Mouse (Mus musculus) neural tube, embryonic 12.5 days (tissue): Measurements from ENCODE around the gene Tac2. TPM values are rescaled to one million over a fixed set of nuclear protein-coding genes. Genes with fewer than 3 reads are reported as not detected.

Source experiments
- ATAC-seq: fragments of 200-750 bp; cut with Nextera tagmentation; 2 replicates; pipeline ENCODE4 v1.8.0; 2017; ENCODE audit warnings: low read depth, mild to moderate bottlenecking, moderate TSS enrichment, moderate library complexity; ENCODE audit not compliant: low FRiP score
- H3K27ac ChIP-seq: fragments of 300-500 bp; sonication (generic); 2 replicates; pipeline ENCODE4 v1.5.1; 2016
- H3K27me3 ChIP-seq: fragments of 300-500 bp; sonication (generic); replicated peaks from 2 replicates; pipeline ENCODE4 v1.6.1; 2016; ENCODE audit warnings: mild to moderate bottlenecking
- H3K36me3 ChIP-seq: fragments of 300-500 bp; sonication (generic); 2 replicates; pipeline ENCODE4 v1.6.1; 2016; ENCODE audit warnings: mild to moderate bottlenecking
- H3K4me1 ChIP-seq: fragments of 300-500 bp; sonication (generic); 2 replicates; pipeline ENCODE4 v1.6.1; 2016
- H3K4me2 ChIP-seq: fragments of 300-500 bp; sonication (generic); replicated peaks from 2 replicates; pipeline ENCODE4 v1.6.1; 2016; ENCODE audit warnings: mild to moderate bottlenecking
- H3K4me3 ChIP-seq: fragments of 300-500 bp; sonication (generic); 2 replicates; pipeline ENCODE4 v1.5.1; 2016
- H3K9ac ChIP-seq: fragments of 300-500 bp; sonication (generic); 2 replicates; pipeline ENCODE4 v1.6.1; 2016; ENCODE audit warnings: mild to moderate bottlenecking
- H3K9me3 ChIP-seq: fragments of 300-500 bp; sonication (generic); 2 replicates; pipeline ENCODE4 v1.6.1; 2016; ENCODE audit warnings: mild to moderate bottlenecking
- WGBS: fragments of 180-500 bp; shearing (Covaris S2); methylation state at CpG from one replicate; pipeline ENCODE4 v1.1.7; 2016; 5-methylcytosine and 5-hydroxymethylcytosine counted together
- polyA plus RNA-seq: library from polyadenylated mRNA; unstranded; fragments of >200 nt; fragmentation: Nextera tagmentation; extraction: Ambion mirVana; gene quantifications from 2 replicates; pipeline ENCODE4 v1.2.1, GENCODE M21; 2016

Gene Tac2
- polyA plus RNA-seq, result 0.91 TPM in 1 of 2 replicates, not detected in the other

DNA sequence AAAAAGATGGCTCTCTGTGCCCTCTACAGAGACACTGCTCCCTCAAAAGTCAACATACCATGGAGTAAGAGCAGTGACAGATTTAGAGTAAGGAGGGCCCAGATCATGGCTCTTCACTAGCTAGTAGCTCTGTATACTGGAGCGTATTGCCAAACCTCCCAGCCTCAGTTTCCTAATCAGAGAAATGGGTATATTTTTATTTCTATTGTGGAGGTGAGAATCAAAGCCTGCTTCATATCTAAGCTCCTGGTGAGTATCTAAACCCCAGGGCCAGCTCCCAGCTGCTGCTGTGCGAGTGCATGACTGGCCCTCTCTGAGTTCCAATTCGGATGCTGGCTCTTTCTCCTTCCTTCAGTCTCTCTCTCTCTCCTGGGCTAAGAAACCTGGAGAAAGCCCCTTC is at the start of gene Tac2:
TSS of gene Tac2 (plus strand) at position 301 of the 400 bp plus-strand sequence.
- Histone ChIP-seq H3K36me3 (no peaks in the 10 kb centered on the region), H3K4me3 (no peak within 1 kb of the TSS), H3K27ac (no peak within 1 kb of the TSS), H3K4me1 (peaks cover 19% of the 10 kb centered on the region), H3K9me3 (no peaks in the 10 kb centered on the region), H3K27me3 (peaks cover 11% of the 10 kb centered on the region; the same call in 1 of the 2 replicates), H3K4me2 (no peak within 1 kb of the TSS), H3K9ac (no peak within 1 kb of the TSS)
- WGBS, result 88% methylated on average over 3 of the region's 3 CpGs
- ATAC-seq, result no peak

- Histone ChIP-seq H3K36me3 (no peaks in the 10 kb centered on the region), H3K4me2 (no peak overlapping the region), H3K9ac (no peak overlapping the region), H3K4me3 (no peak overlapping the region), H3K27ac (no peak overlapping the region), H3K4me1 (peaks cover 12% of the 10 kb centered on the region; the same call in 1 of the 2 replicates), H3K27me3 (no peaks in the 10 kb centered on the region), H3K9me3 (no peaks in the 10 kb centered on the region)
- no peak for ATAC-seq
- 92% methylated on average over 8 of the region's 8 CpGs for WGBS
These were observed 49.3 kb upstream of the Tac2 start for GRCm38 (mm10) chr10:127674794-127675522.

- no peaks in the 10 kb centered on the region for H3K9me3 ChIP-seq
- H3K4me3 ChIP-seq, result peak overlapping the region; percentile 49; the same call in 1 of the 2 replicates
- H3K4me2 ChIP-seq, result peak overlapping the region; percentile 89
- H3K27me3 ChIP-seq, result no peaks in the 10 kb centered on the region
- 61% methylated on average over 5 of the region's 5 CpGs for WGBS
- H3K9ac ChIP-seq, result no peak overlapping the region
- no peak overlapping the region for H3K27ac ChIP-seq
- peaks cover 12% of the 10 kb centered on the region; the same call in 1 of the 2 replicates for H3K4me1 ChIP-seq
- no peaks in the 10 kb centered on the region for H3K36me3 ChIP-seq
- ATAC-seq, result no peak
These were observed 48.3 kb upstream of the Tac2 start for GRCm38 (mm10) chr10:127675859-127676398.

- ATAC-seq, result peak; percentile 96
- Histone ChIP-seq H3K36me3 (no peaks in the 10 kb centered on the region), H3K27me3 (no peaks in the 10 kb centered on the region), H3K4me3 (peak overlapping the region; percentile 49), H3K4me2 (peak overlapping the region; percentile 89), H3K4me1 (peaks cover 12% of the 10 kb centered on the region; the same call in 1 of the 2 replicates), H3K27ac (no peak overlapping the region), H3K9ac (peak overlapping the region; percentile 65), H3K9me3 (no peaks in the 10 kb centered on the region)
- WGBS, result under 1% methylated on average over 71 of the region's 71 CpGs
These were observed 47.4 kb upstream of the Tac2 start for GRCm38 (mm10) chr10:127676691-127677548.

DNA sequence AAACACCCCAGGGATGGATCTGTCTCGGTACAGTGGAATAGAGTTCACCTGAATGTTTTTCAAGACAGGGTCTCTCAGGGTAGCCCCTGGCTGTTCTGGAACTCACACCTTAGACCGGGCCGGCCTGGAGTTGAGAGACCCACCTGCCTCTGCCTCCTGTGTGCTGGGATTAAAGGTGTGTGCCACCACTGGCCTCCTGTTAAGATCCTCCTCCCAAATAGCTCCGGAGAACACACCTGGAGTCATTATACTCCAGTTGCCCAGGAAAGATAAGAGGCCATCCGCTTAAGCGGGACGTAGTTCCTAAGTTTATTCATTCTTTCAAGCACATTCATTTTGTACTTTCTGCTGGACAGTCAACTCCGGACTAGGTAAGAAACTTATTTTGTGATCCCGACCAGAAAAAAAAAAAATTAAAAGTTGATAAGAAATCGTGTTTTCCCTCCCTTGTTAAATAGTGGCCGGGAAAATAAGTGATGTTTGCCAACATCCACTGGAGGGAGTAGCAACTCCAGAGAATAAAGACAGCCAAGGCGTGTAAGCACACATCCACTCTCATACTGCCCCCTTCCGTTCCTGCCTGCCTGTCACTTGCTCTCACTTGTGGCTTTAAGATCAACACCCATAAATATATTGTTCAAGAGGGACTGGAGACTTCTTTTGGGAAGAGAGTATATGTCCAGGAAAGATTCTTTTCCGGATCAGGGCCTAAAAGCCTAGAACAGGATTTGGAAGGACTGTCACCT is 46.5 kb upstream of the Tac2 start:
- WGBS, result 15% methylated on average over 14 of the region's 14 CpGs
- Histone ChIP-seq H3K36me3 (no peaks in the 10 kb centered on the region), H3K4me3 (peak overlapping the region; percentile 49), H3K9ac (peak overlapping the region; percentile 65), H3K4me2 (peak overlapping the region; percentile 89), H3K4me1 (peaks cover 12% of the 10 kb centered on the region; the same call in 1 of the 2 replicates), H3K27ac (no peak overlapping the region), H3K9me3 (no peaks in the 10 kb centered on the region), H3K27me3 (no peaks in the 10 kb centered on the region)
- peak; percentile 22; the same call in 1 of the 2 replicates for ATAC-seq

DNA sequence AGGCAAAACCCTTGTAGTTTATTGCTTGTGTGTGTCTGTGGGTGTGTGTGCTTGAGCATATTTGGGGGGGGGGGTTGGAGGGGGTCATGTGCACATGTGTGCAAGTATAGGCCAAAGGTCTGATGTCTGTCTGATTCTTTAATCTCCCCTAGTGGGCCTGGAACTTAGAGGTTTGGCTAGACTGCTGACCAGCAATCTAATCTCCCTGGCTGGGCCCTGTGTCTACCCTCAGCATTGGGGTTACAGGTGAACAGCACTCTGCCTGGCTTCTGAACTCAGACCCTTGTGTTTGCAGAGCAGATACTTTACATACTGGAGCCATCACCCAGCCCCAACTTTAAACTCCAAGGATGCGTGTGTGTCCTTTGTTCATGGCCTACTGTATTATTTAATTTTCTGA is 45.1 kb upstream of the Tac2 start:
- no peaks in the 10 kb centered on the region for H3K27me3 ChIP-seq
- no peaks in the 10 kb centered on the region for H3K36me3 ChIP-seq
- peaks cover 12% of the 10 kb centered on the region; the same call in 1 of the 2 replicates for H3K4me1 ChIP-seq
- no peaks in the 10 kb centered on the region for H3K9me3 ChIP-seq
- ATAC-seq, result no peak
- no peak overlapping the region for H3K27ac ChIP-seq
- no peak overlapping the region for H3K4me2 ChIP-seq
- 91% methylated on average over 1 of the region's 1 CpGs for WGBS
- H3K4me3 ChIP-seq, result no peak overlapping the region
- no peak overlapping the region; the same call in 1 of the 2 replicates for H3K9ac ChIP-seq

DNA sequence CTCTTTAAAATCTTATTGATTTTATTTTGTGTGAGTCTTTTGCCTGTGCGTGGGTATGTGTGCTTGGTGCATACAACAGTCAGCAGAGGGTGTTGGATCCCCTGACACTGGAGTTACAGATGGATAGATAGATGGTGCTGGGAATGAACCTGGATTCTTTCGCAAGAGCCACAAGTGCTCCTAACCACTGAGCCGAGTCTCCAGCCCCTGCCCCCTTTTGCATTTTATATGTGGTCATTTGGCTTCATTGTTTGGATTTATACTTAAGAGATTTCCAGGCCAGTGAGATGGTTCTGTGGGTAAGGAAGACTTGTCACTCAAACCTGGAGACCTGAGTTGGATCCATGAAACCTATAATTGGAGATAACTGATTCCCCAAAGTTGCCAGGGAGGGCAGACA is 44.4 kb upstream of the Tac2 start:
- no peak overlapping the region for H3K9ac ChIP-seq
- ATAC-seq, result no peak
- WGBS, result 88% methylated on average over 3 of the region's 3 CpGs

DNA sequence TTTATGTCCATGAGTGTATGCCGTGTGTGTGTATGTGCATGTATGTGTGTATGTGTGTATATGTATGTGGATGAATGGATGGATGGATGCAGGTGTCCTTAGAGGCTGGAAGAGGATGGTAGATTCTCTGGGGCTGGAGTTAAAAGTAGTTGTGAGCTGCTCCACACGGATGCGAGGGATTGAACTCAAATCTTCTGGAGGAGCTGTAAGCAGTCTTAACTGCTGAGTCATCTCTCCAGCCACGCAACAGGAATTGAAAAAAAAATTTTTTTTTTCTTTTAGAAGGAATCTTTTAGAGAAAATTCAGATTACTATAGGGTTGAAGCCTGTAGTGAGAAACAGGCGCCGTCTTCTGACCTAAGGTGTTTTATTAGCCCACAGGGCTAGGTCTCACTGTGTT is 41.4 kb upstream of the Tac2 start:
- H3K4me1 ChIP-seq, result 0 out of 2 replicates have a peak, but pooled peaks cover 7% of the 10 kb centered on the region
- no peak overlapping the region for H3K4me2 ChIP-seq
- H3K36me3 ChIP-seq, result no peaks in the 10 kb centered on the region
- WGBS, result 88% methylated on average over 6 of the region's 6 CpGs
- ATAC-seq, result no peak
- H3K9ac ChIP-seq, result no peak overlapping the region
- no peak overlapping the region for H3K4me3 ChIP-seq
- no peaks in the 10 kb centered on the region for H3K27me3 ChIP-seq
- no peaks in the 10 kb centered on the region for H3K9me3 ChIP-seq
- H3K27ac ChIP-seq, result no peak overlapping the region

More for the DNA sequence above, 44.4 kb upstream of the Tac2 start:
- Histone ChIP-seq H3K27me3 (no peaks in the 10 kb centered on the region), H3K4me2 (no peak overlapping the region), H3K4me1 (peaks cover 12% of the 10 kb centered on the region; the same call in 1 of the 2 replicates), H3K9me3 (no peaks in the 10 kb centered on the region), H3K27ac (no peak overlapping the region), H3K36me3 (no peaks in the 10 kb centered on the region), H3K4me3 (no peak overlapping the region)

DNA sequence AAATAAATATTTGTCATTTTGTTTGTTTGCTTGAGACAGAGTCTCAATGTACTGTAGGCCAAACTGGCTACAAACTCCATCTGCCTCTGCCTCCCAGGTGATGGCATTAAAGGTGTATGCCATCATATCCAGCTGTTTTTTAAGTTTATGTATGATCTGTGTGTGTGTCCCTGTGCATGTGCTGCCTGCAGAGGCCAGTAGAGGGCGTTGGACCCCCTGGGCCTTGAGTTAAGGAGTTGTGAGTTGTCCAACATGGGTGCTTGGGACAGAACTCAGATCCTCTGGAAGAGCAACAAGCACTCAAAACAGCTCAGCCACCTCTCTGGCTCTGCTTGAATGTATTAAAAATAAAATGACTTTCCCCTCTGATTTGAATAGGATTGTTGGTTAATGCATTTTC is 33.2 kb upstream of the Tac2 start:
- H3K27me3 ChIP-seq, result no peaks in the 10 kb centered on the region
- H3K4me2 ChIP-seq, result no peak overlapping the region
- no peak for ATAC-seq
- 20% methylated on average over 1 of the region's 1 CpGs for WGBS
- H3K9ac ChIP-seq, result no peak overlapping the region
- H3K4me1 ChIP-seq, result no peaks in the 10 kb centered on the region
- peaks cover 24% of the 10 kb centered on the region for H3K36me3 ChIP-seq
- H3K9me3 ChIP-seq, result no peaks in the 10 kb centered on the region
- no peak overlapping the region for H3K27ac ChIP-seq
- H3K4me3 ChIP-seq, result no peak overlapping the region

- Histone ChIP-seq H3K27ac (no peak overlapping the region), H3K9ac (no peak overlapping the region), H3K4me2 (no peak overlapping the region), H3K27me3 (no peaks in the 10 kb centered on the region), H3K4me3 (no peak overlapping the region), H3K4me1 (no peaks in the 10 kb centered on the region), H3K36me3 (peaks cover 38% of the 10 kb centered on the region), H3K9me3 (no peaks in the 10 kb centered on the region)
- ATAC-seq, result no peak
- WGBS, result 58% methylated on average over 2 of the region's 2 CpGs
These were observed 29.6 kb upstream of the Tac2 start for GRCm38 (mm10) chr10:127694636-127695035.

- ATAC-seq, result no peak
- peaks cover 42% of the 10 kb centered on the region for H3K36me3 ChIP-seq
These were observed 28.5 kb upstream of the Tac2 start for GRCm38 (mm10) chr10:127695775-127696174.

More at GRCm38 (mm10) chr10:127695775-127696174, 28.5 kb upstream of the Tac2 start:
- H3K27me3 ChIP-seq, result no peaks in the 10 kb centered on the region
- no peak overlapping the region for H3K4me2 ChIP-seq
- H3K27ac ChIP-seq, result no peak overlapping the region
- WGBS, result 94% methylated on average over 7 of the region's 7 CpGs
- H3K9ac ChIP-seq, result no peak overlapping the region
- H3K4me3 ChIP-seq, result no peak overlapping the region
- H3K4me1 ChIP-seq, result no peaks in the 10 kb centered on the region
- H3K9me3 ChIP-seq, result no peaks in the 10 kb centered on the region
